Mouse (Mus musculus) heart, embryonic 10.5 days (tissue): ENCODE results near the gene Iqck. TPM values are rescaled to one million over a fixed set of nuclear protein-coding genes. Genes with fewer than 3 reads are reported as not detected.

Experiments
- DNase-seq: peaks from one replicate; pipeline ENCODE4 v3.0.0-alpha.2; 2017; ENCODE audit warnings: low spot score
- H3K27ac ChIP-seq: fragments of 300-500 bp; sonication (generic); 2 replicates; pipeline ENCODE4 v1.5.1; 2016; ENCODE audit warnings: mild to moderate bottlenecking
- H3K27me3 ChIP-seq: fragments of 300-500 bp; sonication (generic); 2 replicates; pipeline ENCODE4 v1.6.1; 2016; ENCODE audit warnings: mild to moderate bottlenecking; ENCODE audit not compliant: poor library complexity, insufficient read depth, severe bottlenecking
- H3K36me3 ChIP-seq: fragments of 300-500 bp; sonication (generic); 2 replicates; pipeline ENCODE4 v1.6.1; 2016; ENCODE audit warnings: mild to moderate bottlenecking, moderate library complexity
- H3K4me1 ChIP-seq: fragments of 300-500 bp; sonication (generic); 2 replicates; pipeline ENCODE4 v1.6.1; 2016; ENCODE audit warnings: mild to moderate bottlenecking
- H3K4me3 ChIP-seq: fragments of 300-500 bp; sonication (generic); 2 replicates; pipeline ENCODE4 v1.5.1; 2016; ENCODE audit warnings: mild to moderate bottlenecking, moderate library complexity
- H3K9me3 ChIP-seq: fragments of 300-500 bp; sonication (generic); 2 replicates; pipeline ENCODE4 v1.6.1; 2016; ENCODE audit warnings: mild to moderate bottlenecking, moderate library complexity
- WGBS: fragments of 180-500 bp; shearing (Covaris S2); methylation state at CpG from one replicate; pipeline ENCODE4 v1.1.7; 2016; 5-methylcytosine and 5-hydroxymethylcytosine counted together
- polyA plus RNA-seq: library from polyadenylated mRNA; unstranded; fragments of >200 nt; fragmentation: Nextera tagmentation; extraction: Ambion mirVana; gene quantifications from 2 replicates; pipeline ENCODE4 v1.2.1, GENCODE M21; 2016

Gene Iqck
- polyA plus RNA-seq, 1 experiment from 2014 or later = 1.6 TPM

DNA sequence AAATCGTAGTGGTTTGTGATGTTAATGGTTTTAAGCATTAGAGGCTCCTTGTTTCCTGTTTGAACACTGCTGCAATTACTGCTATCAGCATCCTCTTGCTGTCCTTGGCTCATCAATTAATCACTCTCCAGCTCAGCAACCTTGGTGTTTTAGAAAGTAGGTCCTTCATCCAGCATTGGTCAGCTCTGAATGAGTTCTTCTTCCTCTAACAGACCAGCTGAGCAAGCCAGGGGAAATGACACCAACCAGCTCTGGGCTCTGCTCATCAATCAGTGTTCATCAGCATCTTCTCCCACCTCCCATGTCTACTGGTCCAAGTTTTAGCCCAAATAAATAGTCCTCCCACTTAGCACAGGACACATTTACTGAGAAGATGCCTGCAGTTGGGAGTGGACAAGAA, 3.1 kb downstream of the Iqck start:
- no peak overlapping the region for H3K4me3 ChIP-seq
- H3K36me3 ChIP-seq = no peaks in the 10 kb centered on the region
- H3K27ac ChIP-seq = no peak overlapping the region
- 86% methylated on average over 1 of the region's 1 CpGs for WGBS
- H3K4me1 ChIP-seq = peaks cover 8% of the 10 kb centered on the region; the same call in 1 of the 2 replicates
- H3K9me3 ChIP-seq = no peaks in the 10 kb centered on the region
- DNase-seq = no peak
- no peaks in the 10 kb centered on the region for H3K27me3 ChIP-seq

DNA sequence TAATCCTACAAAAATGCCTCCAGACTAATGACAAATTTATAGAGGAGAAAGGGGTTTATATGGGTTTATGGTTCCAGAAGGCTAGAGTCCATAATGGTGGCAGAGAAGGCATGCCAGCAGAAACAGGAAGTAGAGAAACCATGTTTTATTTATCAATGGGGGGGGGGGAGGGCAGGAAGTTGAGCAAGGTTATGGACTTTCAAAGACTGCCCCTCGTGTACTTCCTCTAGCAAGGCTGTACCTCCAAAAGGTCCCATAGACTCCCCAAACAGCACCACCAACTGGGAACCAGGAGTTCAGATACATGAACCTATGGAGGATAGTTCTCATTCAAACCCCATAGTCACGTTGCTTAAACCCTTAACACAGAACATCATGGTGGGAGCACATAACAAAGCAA, 9.8 kb downstream of the Iqck start:
- Histone ChIP-seq H3K27me3 (no peaks in the 10 kb centered on the region), H3K9me3 (no peaks in the 10 kb centered on the region), H3K27ac (no peak overlapping the region), H3K4me3 (no peak overlapping the region), H3K36me3 (no peaks in the 10 kb centered on the region), H3K4me1 (no peaks in the 10 kb centered on the region)
- WGBS = 72% methylated on average over 2 of the region's 2 CpGs
- DNase-seq = no peak

DNA sequence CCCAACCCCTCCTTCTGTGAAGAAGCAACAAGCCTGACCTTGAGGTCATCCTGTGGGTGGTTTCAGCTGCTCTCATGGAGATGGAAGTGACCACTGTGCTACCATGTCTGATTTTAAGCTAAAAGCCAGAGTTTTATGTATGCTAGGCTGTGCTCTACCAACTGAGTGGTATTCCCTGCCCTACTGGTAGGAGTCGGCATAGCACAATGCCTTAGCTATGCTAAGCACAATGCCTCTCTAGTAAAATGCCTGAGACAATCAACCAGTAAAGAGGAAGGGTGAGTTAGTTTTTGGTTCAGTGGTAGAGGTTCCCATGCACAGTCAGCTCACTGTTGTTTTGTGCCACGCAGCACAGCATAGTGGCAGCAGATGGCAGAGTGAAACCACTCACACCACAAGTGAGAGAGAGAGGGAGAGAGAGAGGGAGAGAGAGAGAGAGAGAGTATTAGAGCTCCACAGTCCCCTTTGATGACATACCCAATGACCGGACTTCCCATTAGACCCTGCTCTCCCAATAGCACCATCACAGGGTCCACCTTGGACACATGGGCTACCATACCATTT, 24.0 kb downstream of the Iqck start:
- Histone ChIP-seq H3K36me3 (no peaks in the 10 kb centered on the region), H3K4me3 (no peak overlapping the region), H3K4me1 (peaks cover 19% of the 10 kb centered on the region), H3K9me3 (no peaks in the 10 kb centered on the region), H3K27ac (no peak overlapping the region), H3K27me3 (no peaks in the 10 kb centered on the region)
- WGBS = 83% methylated on average over 3 of the region's 3 CpGs
- no peak for DNase-seq

DNA sequence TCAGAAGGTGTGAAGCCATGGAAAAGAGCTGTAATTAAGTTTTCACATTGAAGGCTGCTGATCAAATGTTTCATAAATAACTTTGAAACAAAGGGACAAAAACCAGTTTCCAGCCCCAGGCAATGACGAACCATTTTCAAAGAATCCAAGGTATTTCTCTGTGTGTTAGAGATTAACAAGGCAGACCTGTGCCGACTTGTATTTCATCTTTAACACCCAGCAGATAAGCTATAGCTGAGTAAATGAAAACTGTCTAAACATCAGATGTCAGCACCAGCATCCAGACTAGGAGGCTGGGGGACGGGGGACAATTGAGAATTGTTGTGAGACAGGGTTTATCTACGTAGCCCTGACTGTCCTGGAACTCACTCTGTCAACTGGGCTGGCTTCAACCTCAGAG, 28.4 kb downstream of the Iqck start:
- H3K4me1 ChIP-seq = peaks cover 19% of the 10 kb centered on the region
- no peaks in the 10 kb centered on the region for H3K27me3 ChIP-seq
- H3K36me3 ChIP-seq = no peaks in the 10 kb centered on the region
- WGBS = 43% methylated on average over 4 of the region's 4 CpGs
- H3K9me3 ChIP-seq = no peaks in the 10 kb centered on the region
- H3K4me3 ChIP-seq = no peak overlapping the region
- no peak overlapping the region for H3K27ac ChIP-seq
- no peak for DNase-seq

DNA sequence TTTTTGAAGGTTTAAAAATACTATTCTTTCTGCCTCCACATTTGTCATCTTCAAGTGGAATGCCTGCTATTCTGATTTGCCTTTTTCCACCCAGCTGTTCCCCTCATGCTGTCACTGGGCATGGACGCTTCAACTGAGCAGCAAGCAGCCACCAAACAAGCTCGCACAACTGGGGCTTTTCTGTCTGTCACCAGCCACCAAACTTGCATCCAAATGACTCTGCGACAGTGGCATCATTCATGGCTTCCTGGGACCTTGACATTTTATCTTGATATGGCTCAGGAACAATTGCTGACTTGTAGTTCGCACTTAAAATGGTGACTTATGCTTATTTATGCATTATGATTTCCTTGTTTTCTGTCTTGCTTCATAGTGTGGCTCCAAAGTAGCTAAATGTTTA, 29.4 kb downstream of the Iqck start:
- Histone ChIP-seq H3K27me3 (no peaks in the 10 kb centered on the region), H3K27ac (no peak overlapping the region), H3K4me3 (no peak overlapping the region), H3K4me1 (peaks cover 19% of the 10 kb centered on the region), H3K9me3 (no peaks in the 10 kb centered on the region), H3K36me3 (no peaks in the 10 kb centered on the region)
- 73% methylated on average over 4 of the region's 4 CpGs for WGBS
- no peak for DNase-seq

DNA sequence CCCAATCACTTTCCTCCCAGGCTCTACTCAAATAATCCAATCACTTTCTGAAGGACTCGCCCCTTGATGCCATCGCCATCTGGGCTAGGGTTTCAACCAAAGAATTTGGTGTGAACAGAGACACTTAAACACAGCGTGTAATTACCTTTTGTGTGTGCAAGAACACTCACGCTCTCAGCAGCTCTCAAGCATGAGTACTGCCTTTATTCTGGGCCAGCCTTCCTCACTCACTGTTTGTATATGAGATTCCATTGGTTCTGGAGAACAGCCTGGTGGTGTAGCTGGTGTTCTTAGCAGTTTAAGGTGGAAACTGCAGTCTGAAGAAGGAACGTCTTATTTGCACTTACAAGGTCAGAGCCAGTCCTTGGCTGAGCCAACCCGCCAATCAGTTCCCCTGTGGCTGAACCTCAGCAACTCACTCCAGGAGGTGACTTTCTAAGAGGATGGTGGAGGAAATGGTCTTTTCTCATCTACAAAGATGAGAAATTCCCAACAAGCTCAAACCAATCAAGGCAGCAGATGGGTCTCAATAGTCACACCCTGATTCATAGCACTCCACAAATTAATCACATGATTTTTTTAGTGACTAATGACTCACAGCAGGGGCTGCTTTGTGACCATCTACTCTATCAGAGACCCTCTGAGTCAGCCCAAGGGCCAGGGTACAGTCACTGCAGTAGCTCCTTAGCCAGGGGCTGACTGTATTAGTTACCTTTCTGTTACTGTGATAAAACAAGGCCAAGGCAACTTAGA, 31.9 kb downstream of the Iqck start:
- DNase-seq = no peak
- WGBS = 49% methylated on average over 6 of the region's 6 CpGs
- peaks cover 16% of the 10 kb centered on the region for H3K4me1 ChIP-seq
- no peaks in the 10 kb centered on the region for H3K36me3 ChIP-seq
- no peaks in the 10 kb centered on the region for H3K27me3 ChIP-seq
- H3K27ac ChIP-seq = no peak overlapping the region
- H3K9me3 ChIP-seq = no peaks in the 10 kb centered on the region
- H3K4me3 ChIP-seq = no peak overlapping the region

DNA sequence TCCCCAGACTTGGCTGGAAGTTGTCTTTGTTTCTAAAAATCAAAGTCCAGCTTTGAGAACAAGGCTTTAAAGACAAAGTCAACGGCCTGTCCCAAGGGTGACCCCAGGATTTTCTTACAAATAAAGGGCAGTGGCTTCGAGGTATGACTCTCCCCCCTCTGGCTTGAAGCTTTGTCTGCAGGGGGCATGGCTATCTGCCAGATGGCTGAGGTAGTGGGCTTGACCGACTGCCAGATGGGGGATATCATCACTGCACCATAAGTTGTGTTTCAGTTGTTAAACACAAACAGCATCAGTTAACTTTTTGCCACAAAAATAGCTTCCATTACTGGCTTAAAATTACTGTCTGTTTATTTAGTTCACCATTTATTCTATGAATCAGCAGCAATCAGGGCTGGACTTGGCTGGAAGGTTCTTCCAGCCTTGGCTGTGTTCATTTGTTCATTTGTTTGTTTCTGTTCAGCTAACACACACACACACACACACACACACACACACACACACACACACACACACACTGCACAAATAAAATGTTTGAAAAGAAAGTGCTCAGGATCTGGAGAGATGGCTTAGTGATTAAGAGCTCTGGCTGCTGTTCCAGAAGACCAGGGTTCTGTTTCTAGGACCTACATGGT, 33.6 kb downstream of the Iqck start:
- no peaks in the 10 kb centered on the region for H3K27me3 ChIP-seq
- no peaks in the 10 kb centered on the region for H3K9me3 ChIP-seq
- no peak overlapping the region for H3K27ac ChIP-seq
- 36% methylated on average over 3 of the region's 3 CpGs for WGBS
- DNase-seq = no peak
- H3K4me3 ChIP-seq = no peak overlapping the region
- no peaks in the 10 kb centered on the region for H3K36me3 ChIP-seq
- H3K4me1 ChIP-seq = no peaks in the 10 kb centered on the region

DNA sequence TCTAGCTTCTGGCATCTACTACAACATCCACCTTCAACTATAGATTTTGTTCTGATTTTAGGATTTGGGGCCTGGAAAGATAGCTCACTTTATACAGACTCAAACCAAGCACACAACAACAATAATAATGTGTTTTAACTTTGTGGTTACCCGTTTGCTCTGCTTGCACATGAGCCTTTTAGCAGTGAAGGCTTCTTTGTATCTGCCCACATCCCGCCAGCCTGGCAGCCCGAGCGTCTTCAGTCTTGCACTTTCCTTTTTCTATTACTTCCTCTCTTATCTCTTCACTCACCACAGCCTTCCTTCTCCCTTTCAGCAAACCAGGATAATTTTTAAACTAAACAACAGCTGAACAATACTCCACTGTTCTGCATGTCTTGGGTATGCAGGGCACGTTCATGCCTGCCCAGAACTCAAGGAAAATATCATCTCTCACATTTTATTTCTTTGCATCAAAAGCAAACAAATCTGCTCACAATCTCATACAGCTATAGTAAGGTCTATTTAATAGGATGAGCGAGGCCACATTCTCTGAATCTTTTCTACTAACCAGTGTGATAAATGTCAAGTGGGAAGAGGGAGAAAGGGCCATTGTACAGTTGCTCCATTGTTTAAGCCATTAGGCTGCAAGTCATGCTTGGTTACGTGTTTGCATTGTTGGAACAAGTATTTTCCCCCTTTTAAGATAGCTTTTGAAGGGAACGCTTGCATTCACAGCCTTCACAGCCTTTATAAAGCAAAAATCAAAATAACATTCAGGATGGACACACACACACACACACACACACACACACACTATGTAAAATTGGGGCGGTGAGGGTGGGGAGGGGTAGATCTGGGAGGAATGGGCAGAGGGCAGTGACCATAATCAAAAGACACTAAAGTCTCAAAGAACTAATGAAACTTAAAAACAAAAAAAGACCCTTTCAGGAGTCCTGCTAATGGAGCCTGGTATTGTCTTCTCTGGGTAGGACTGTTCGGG, 40.2 kb downstream of the Iqck start:
- no peaks in the 10 kb centered on the region for H3K9me3 ChIP-seq
- no peak for DNase-seq
- WGBS = 54% methylated on average over 10 of the region's 10 CpGs
- no peak overlapping the region for H3K27ac ChIP-seq
- no peak overlapping the region for H3K4me3 ChIP-seq
- H3K27me3 ChIP-seq = no peaks in the 10 kb centered on the region; the same call in 1 of the 2 replicates
- H3K4me1 ChIP-seq = 0 out of 2 replicates have a peak, but pooled peaks cover 4% of the 10 kb centered on the region
- no peaks in the 10 kb centered on the region for H3K36me3 ChIP-seq

DNA sequence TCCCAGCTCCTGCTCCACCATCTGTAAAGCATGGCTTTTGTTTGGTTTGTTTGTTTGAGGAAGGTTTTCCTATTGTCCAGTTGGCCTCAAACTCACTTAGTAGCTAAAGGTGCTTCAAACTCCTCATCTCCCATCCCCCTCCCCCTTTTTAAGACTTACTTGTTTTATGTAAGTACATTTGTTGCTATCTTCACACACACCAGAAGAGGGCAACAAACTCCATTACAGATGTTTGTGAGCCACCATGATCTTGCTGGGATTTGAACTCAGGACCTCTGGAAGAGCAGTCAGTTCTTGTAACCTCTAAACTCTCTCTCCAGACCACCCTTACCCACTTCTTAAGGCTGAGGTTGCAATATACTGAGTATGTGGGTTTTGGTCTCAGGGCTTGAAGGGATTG, 42.5 kb downstream of the Iqck start:
- Histone ChIP-seq H3K4me1 (peaks cover 8% of the 10 kb centered on the region; the same call in 1 of the 2 replicates), H3K9me3 (no peaks in the 10 kb centered on the region), H3K4me3 (no peak overlapping the region), H3K27ac (no peak overlapping the region), H3K36me3 (no peaks in the 10 kb centered on the region), H3K27me3 (no peaks in the 10 kb centered on the region; the same call in 1 of the 2 replicates)
- no peak for DNase-seq

DNA sequence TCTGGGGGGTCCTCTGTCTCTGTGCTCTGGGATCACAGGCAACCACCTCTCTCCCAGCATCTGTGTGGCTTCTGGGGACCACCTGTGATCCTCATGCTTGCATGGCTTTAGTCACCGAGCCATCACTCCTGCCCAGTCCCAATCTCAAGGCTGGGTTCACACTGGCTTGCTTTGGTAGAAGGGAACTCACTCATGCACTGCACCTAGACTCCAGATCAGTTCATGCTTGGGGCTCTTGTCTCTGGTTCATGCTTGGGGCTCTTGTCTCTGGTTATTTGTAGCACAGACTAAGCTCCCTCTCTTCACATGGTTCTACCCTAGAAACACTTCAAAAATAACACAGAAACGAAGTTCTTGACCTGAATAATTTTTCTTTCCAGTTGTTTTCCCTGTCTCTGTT, 44.5 kb downstream of the Iqck start:
- H3K27ac ChIP-seq = no peak overlapping the region
- no peaks in the 10 kb centered on the region for H3K36me3 ChIP-seq
- no peak overlapping the region for H3K4me3 ChIP-seq
- 66% methylated on average over 2 of the region's 2 CpGs for WGBS
- DNase-seq = no peak
- no peaks in the 10 kb centered on the region for H3K9me3 ChIP-seq
- H3K4me1 ChIP-seq = peaks cover 8% of the 10 kb centered on the region; the same call in 1 of the 2 replicates
- no peaks in the 10 kb centered on the region; the same call in 1 of the 2 replicates for H3K27me3 ChIP-seq

DNA sequence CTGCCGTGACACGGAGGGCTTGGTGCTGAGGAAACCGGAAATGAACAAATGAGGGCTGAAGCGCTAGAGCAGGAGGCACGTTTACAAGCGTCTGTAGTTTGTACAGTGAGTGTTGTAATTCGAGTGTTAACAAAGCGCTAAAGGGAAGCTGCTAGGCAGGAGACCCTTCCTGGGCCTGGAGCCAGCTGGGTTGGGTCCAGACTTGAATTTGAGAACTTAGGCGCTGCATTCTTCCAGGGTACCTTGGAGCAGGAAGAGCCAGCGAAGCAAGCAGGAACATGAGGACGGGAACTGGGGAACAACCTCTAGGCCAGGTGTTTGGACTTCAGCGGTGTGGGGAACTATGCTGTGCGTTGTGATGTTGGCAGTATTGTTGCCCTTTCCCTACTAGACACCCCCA, 47.4 kb downstream of the Iqck start:
- Histone ChIP-seq H3K9me3 (no peaks in the 10 kb centered on the region), H3K4me3 (no peak overlapping the region), H3K4me1 (peaks cover 4% of the 10 kb centered on the region; the same call in 1 of the 2 replicates), H3K36me3 (no peaks in the 10 kb centered on the region), H3K27ac (no peak overlapping the region), H3K27me3 (no peaks in the 10 kb centered on the region; the same call in 1 of the 2 replicates)
- 68% methylated on average over 13 of the region's 13 CpGs for whole genome bisulfite sequencing
- DNase-seq = no peak

DNA sequence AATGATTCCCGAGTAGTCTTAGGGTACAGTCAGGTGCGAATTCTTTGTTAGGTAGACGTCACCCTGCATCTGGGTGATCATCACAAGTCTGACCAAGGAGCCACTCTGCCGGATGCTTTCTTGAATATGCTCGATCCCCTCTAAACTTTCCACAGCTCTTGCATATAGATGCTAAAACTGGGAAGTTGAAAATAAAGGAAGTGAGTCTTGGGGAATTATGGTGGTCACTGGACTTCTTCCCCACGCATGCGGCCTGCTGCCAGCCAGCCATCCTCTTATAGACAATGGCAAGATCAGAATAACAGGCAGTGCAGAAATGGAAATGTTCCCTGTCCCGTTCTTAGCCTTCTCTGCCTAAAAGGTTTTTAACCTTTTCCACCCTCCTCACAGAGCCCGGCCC, 48.3 kb downstream of the Iqck start:
- Histone ChIP-seq H3K27me3 (no peaks in the 10 kb centered on the region; the same call in 1 of the 2 replicates), H3K4me1 (peaks cover 4% of the 10 kb centered on the region; the same call in 1 of the 2 replicates), H3K4me3 (no peak overlapping the region), H3K36me3 (no peaks in the 10 kb centered on the region), H3K27ac (no peak overlapping the region), H3K9me3 (no peaks in the 10 kb centered on the region)
- WGBS = 81% methylated on average over 9 of the region's 9 CpGs
- no peak for DNase-seq
